Mouse (Mus musculus): ENCODE measurements around the gene Ppp1r9b.

DNA sequence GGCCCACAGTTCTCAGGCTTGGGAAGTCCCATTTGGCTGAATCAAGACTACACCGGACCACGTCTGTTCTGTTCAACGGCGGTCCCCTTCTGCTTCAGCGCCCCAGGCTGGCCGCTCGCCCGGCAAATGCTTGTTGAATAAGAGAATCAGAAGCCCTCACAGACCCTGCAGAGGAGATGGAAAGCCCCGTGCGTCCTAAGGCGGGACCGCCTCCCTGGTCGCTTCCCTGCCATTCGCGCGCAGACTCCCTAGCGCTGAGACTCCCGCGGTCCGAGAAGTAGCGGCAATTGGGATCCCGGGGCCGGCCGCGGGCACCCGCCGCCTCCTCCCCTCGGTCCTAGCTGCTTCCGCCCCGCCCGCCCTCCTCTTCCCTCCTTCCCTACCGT lies 18.8 kb downstream of the Ppp1r9b start, which contains the start of gene Samd14:
- TF ChIP-seq CTCF (IDR thresholded peaks at IDR 0.05; ENCODE audit: control insufficient read depth, insufficient read depth, insufficient replicate concordance, low read depth, low read length) (no peak), POLR2A (IDR thresholded peaks at IDR 0.05; ENCODE audit: control insufficient read depth, low read depth, low read length) (no peak)

Measured in testis, adult 2 months (tissue).